Mouse (Mus musculus) G1E (cell line): ENCODE data around the gene Kank2.

Source experiments
- CTCF ChIP-seq: IDR thresholded peaks from 2 replicates; pipeline ENCODE4 v1.5.1; 2012; ENCODE audit warnings: low read depth, low read length, inconsistent platforms, mixed read lengths
- GATA1 ChIP-seq: IDR thresholded peaks from 2 replicates; pipeline ENCODE4 v1.6.1; 2012; ENCODE audit warnings: borderline replicate concordance, low read length, inconsistent platforms, mixed read lengths
- POLR2AphosphoS5 ChIP-seq: IDR thresholded peaks from 2 replicates; pipeline ENCODE4 v1.6.1; 2012; ENCODE audit warnings: low read depth, low read length, inconsistent platforms; ENCODE audit not compliant: insufficient replicate concordance
- TAL1 ChIP-seq: conservative IDR thresholded peaks from 2 replicates; pipeline ENCODE4 v1.6.1; 2012; ENCODE audit warnings: low read depth, low read length, inconsistent platforms, mixed read lengths

GRCm38 (mm10) chr9:21733989-21734388 is 64.6 kb downstream of the Kank2 start:
- TF ChIP-seq CTCF (no peak), GATA1 (no peak), TAL1 (no peak), POLR2AphosphoS5 (no peak)
